ENCODE assay signal across 11 mouse cellular contexts in genomic region chr7:73424705-73425104, GRCm38 (mm10). TPM values are rescaled to one million over a fixed set of nuclear protein-coding genes. Genes with fewer than 3 reads are reported as not detected.
DNase-seq lines count a peak whose midpoint lies in the region; ATAC-seq and TF ChIP-seq lines count a peak whose summit lies in the region.
"Had no signal": no experiment of that assay in that cellular context is flagged by ENCODE, and none has a peak within 500 bp of the region (broad histone marks: within the 10 kb centered on the region; RNA-seq: fewer than 3 reads in every experiment).

No protein-coding gene starts in this region.

- peaks cover 31% of the 10 kb centered on the region for H3K4me1 ChIP-seq in forebrain, embryonic 15.5 days
- H3K4me1 ChIP-seq in lung, adult 2 months (ENCODE audit: control insufficient read depth, insufficient read depth, low read length) = no peaks in the 10 kb centered on the region

- TF ChIP-seq POLR2A in lung, adult 2 months (IDR thresholded peaks at IDR 0.05; ENCODE audit: borderline replicate concordance, extremely low read depth, low read depth, low read length) = no peak

- H3K27me3 ChIP-seq in forebrain, embryonic 15.5 days = no peaks in the 10 kb centered on the region
- H3K27me3 ChIP-seq: embryonic facial prominence, embryonic 13.5 days had no signal

- WGBS in forebrain, embryonic 15.5 days = 32% methylated on average over 3 of the region's 3 CpGs
- 51% methylated on average over 3 of the region's 3 CpGs for WGBS in lung, adult 2 months

- H3K9me3 ChIP-seq in forebrain, embryonic 15.5 days = no peaks in the 10 kb centered on the region
- H3K9me3 ChIP-seq: embryonic facial prominence, embryonic 13.5 days; megakaryocyte, embryonic 14.5 days had no signal

- peak; percentile 96 for DNase-seq in heart, adult 11 months
- DNase-seq in heart, postnatal 36 days = no peak
- DNase-seq in cerebellum, adult 11-12 months = peak; percentile 48
- DNase-seq in kidney, postnatal 36 days = peak; percentile 24 to 53
- DNase-seq in thymus, postnatal 10 days (ENCODE audit: low spot score in 2 of 2) = no peak
- DNase-seq in lung, adult 2 months = no peak
- DNase-seq in left cerebral cortex, postnatal 36 days (ENCODE audit: low spot score in 2 of 2) = no peak

- peak overlapping the region; percentile 32; the same call in 1 of the 2 replicates for H3K27ac ChIP-seq in forebrain, embryonic 15.5 days (replicated peaks)
- H3K27ac ChIP-seq: embryonic facial prominence, embryonic 13.5 days had no signal

- H3K4me3 ChIP-seq in forebrain, embryonic 15.5 days = no peak overlapping the region
- H3K4me3 ChIP-seq in lung, adult 2 months (replicated peaks; ENCODE audit: extremely low read depth, low read depth, low read length) = no peak overlapping the region
- H3K4me3 ChIP-seq: embryonic facial prominence, embryonic 13.5 days; megakaryocyte, embryonic 14.5 days had no signal

- peaks cover 31% of the 10 kb centered on the region for H3K36me3 ChIP-seq in forebrain, embryonic 15.5 days

- intact Hi-C loops in heart, postnatal 36 days (cut with DNase I) = no loop called here
- intact Hi-C loops in left cerebral cortex, postnatal 36 days (cut with DNase I) = loop anchor here (5.0 kb wide), 1 partner anchor 47 kb away; the partner anchor contains the start of gene Rgma

- no peak for TF ChIP-seq CTCF in lung, adult 2 months (IDR thresholded peaks at IDR 0.05; ENCODE audit: insufficient read depth, low read length)

- no peak overlapping the region for H3K9ac ChIP-seq in forebrain, embryonic 15.5 days (replicated peaks)
- H3K9ac ChIP-seq: embryonic facial prominence, embryonic 13.5 days had no signal

- H3K4me2 ChIP-seq in forebrain, embryonic 15.5 days (replicated peaks) = no peak overlapping the region
- H3K4me2 ChIP-seq: embryonic facial prominence, embryonic 13.5 days had no signal

- no peak for ATAC-seq in forebrain, embryonic 15.5 days (replicated peaks)
- ATAC-seq: activated CD4-positive, CD25-positive, alpha-beta regulatory T cell, adult 4 months had no signal

RNA-seq across cellular contexts. Expression of gene Rgma, which starts 49.4 kb away (rescaled TPM):
- 10 to 100 TPM; 52.1 to 87.0 TPM for total RNA-seq in heart, postnatal 36 days (2021)
- 20.3 and 25.2 TPM in 2 replicates for polyA plus RNA-seq in forebrain, embryonic 15.5 days (2015; fragmentation: Nextera tagmentation; extraction: Ambion mirVana)
- polyA plus RNA-seq in lung, adult 2 months (2012; rRNA removed) = 23.4 and 27.5 TPM in 2 replicates
- total RNA-seq in left cerebral cortex, postnatal 36 days (2021) = 10 to 100 TPM; 59.0 to 64.1 TPM
- polyA plus RNA-seq: activated CD4-positive, CD25-positive, alpha-beta regulatory T cell, adult 4 months had no signal

Comparison
In these comparisons a context has a peak if more than half of its experiments do, and no peak if none do; other contexts are left out.
1. DNase-seq: peak in heart, adult 11 months (single experiment), cerebellum, adult 11-12 months (single experiment) and kidney, postnatal 36 days (2 of 2); none in heart, postnatal 36 days (0 of 2), thymus, postnatal 10 days (0 of 2), lung, adult 2 months (single experiment) and left cerebral cortex, postnatal 36 days (0 of 2).